Mouse (Mus musculus) olfactory bulb, adult 2 months (tissue): ENCODE measurements at regions not wholly inside any gene's neighbourhood (a gene's known extent, or its start where the extent isn't known, plus 50 kb on each side); places are given as distances from the start of the nearest gene placed in this dataset.

ENCODE experiments used
- H3K27ac ChIP-seq: fragments of 200-500 bp; 2 replicates; pipeline ENCODE4 v1.5.1; 2012; ENCODE audit warnings: low read depth, low read length; ENCODE audit not compliant: insufficient read depth
- H3K4me1 ChIP-seq: fragments of 200-500 bp; 2 replicates; pipeline ENCODE4 v1.6.1; 2012; ENCODE audit warnings: low read length; ENCODE audit not compliant: control insufficient read depth, insufficient read depth
- H3K4me3 ChIP-seq: fragments of 200-500 bp; 2 replicates; pipeline ENCODE4 v1.5.1; 2012; ENCODE audit warnings: mild to moderate bottlenecking, low read depth, low read length, moderate library complexity; ENCODE audit not compliant: insufficient read depth
- CTCF ChIP-seq: fragments of 200-500 bp; IDR thresholded peaks from 2 replicates; pipeline ENCODE4 v1.5.1; 2012; ENCODE audit warnings: low read depth, mild to moderate bottlenecking, low read length, moderate library complexity; ENCODE audit not compliant: insufficient read depth
- POLR2A ChIP-seq: fragments of 200-500 bp; IDR thresholded peaks from 2 replicates; pipeline ENCODE4 v1.6.1; 2012; ENCODE audit warnings: mild to moderate bottlenecking, low read depth, low read length, moderate library complexity; ENCODE audit not compliant: insufficient read depth
- WGBS: fragments of 180-500 bp; shearing (Covaris S2); methylation state at CpG from one replicate; pipeline ENCODE4 v1.1.7; 2018; 5-methylcytosine and 5-hydroxymethylcytosine counted together

DNA sequence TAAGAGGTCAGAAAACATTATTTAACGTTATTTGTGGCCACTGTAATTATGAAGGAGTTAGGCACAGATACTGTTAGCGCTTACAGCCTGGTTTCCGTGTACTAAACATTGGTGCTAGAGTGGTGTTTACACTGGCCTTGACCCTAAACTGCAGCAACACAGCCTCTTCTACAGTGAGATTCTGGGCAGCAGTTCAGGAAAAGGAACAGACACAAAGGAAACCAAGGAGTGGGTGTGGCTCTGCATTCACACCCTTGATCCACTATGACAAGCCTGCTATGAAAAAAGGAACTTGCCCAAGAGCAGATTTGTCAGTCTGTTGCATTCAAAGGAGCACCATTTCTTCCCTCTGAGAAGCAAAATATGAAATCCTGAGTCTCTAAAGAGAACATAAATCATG lies 356.7 kb downstream of the Bckdhb start:
- 43% methylated on average over 3 of the region's 3 CpGs for WGBS
- no peaks in the 10 kb centered on the region for H3K4me1 ChIP-seq
- no peak overlapping the region for H3K27ac ChIP-seq
- no peak for TF ChIP-seq CTCF
- TF ChIP-seq POLR2A = no peak
- no peak overlapping the region for H3K4me3 ChIP-seq

DNA sequence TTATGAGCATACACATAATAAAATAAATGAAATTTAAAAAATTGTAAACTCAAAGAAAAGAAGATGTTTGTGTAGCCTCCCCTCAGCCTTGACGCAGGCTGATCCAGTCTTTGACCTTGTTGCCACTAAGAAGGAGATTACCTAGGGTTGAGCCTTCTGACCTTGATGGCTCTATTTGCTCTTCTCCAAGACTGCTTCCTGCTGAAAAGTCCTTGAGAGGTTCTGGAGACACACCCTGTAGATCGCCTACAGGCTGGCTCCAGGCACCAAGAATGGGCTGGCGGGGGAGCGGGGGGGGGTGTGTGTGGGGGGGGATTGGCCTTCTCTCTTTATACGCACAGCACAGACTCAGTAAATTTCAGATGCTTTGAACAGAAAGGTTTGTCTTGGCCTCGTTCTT lies 358.4 kb downstream of the Bckdhb start:
- no peak for TF ChIP-seq POLR2A
- no peak for TF ChIP-seq CTCF
- H3K4me1 ChIP-seq = no peaks in the 10 kb centered on the region
- no peak overlapping the region for H3K27ac ChIP-seq
- WGBS = 90% methylated on average over 6 of the region's 6 CpGs
- no peak overlapping the region for H3K4me3 ChIP-seq

DNA sequence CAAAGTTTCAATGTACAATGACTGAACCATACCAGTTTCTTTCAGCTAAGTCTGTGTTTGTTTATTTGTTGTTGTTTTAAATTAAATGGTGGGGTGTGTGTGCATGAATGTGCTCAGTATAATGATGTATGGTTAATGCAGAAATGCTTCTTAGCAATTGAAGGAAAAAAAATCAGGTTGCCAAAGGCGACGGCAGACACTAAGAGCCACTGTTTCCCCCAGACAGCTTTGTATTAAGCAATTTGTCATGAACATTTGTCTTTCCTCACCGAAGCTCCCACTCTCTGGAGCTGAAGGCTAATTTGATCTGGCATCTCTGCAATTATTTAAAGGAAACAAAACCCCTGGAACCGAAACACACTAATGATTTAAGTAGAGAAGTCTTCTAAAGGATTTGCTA lies 360.7 kb downstream of the Bckdhb start:
- H3K4me1 ChIP-seq = no peaks in the 10 kb centered on the region
- no peak overlapping the region for H3K4me3 ChIP-seq
- TF ChIP-seq POLR2A (no peak), CTCF (no peak)
- 11% methylated on average over 4 of the region's 4 CpGs for whole genome bisulfite sequencing
- H3K27ac ChIP-seq = no peak overlapping the region

DNA sequence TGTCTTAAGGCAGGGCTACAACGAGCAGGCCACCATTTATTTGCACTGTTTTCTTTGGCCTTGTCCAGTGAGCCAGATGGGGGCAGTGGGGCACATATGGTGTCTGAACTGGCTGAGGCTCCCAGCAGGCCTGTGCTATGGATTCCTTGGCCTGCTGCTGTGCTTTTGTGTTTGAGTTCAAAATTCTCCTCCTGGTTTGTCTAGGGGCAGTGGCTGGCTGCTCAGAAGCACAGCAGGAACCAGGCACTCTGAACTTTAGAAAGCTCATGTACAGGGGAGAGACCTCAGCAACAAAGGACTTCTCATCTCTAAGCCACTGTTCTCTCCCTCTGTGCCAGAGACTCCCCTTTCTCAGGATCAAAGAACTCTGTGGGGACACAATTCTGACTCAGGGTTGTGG lies 370.9 kb downstream of the Bckdhb start:
- WGBS = 13% methylated on average over 1 of the region's 1 CpGs
- TF ChIP-seq POLR2A (no peak), CTCF (no peak)
- Histone ChIP-seq H3K4me3 (no peak overlapping the region), H3K27ac (no peak overlapping the region), H3K4me1 (no peaks in the 10 kb centered on the region)

DNA sequence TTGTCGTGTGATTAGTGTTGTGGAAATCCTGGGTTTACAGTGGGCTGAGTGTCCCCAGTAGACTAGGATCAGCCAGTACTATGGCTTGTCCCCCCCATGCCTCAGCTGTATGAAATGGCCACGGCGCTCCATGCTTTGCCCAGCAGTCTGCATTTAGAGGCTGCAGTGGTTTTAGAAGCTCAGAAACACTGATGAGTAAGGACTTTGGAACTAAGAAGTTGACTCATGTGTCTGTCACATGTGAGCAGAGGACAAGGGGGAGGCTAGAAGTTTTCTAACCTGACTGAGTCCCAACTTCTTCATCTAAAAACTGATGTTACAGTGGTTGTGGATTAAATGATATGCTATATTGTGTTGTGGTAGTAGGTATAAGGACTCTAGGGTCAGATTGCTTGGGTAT lies 371.5 kb downstream of the Bckdhb start:
- TF ChIP-seq CTCF (no peak), POLR2A (no peak)
- no peak overlapping the region for H3K4me3 ChIP-seq
- WGBS = 94% methylated on average over 3 of the region's 3 CpGs
- H3K27ac ChIP-seq = no peak overlapping the region
- no peaks in the 10 kb centered on the region for H3K4me1 ChIP-seq

DNA sequence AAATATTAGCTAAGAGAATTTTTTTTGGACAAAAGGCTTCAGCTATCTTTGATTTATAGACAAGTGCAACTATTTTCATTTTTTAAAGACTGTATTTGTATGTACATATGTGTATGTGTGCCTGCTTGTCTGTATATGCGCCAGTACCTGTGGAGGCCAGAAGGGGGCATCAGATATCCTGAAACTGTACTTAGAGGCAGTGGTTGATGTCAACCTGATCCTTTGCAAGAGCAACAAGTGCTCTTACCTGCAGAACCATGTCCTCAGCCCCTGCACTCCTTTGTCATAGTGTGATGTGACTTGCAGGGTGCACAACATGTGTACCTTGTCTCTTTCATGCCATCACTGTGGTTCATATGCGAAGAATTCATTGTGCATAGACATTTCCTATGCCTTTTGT lies 379.5 kb downstream of the Bckdhb start:
- Histone ChIP-seq H3K4me3 (no peak overlapping the region), H3K4me1 (no peaks in the 10 kb centered on the region), H3K27ac (no peak overlapping the region)
- WGBS = 94% methylated on average over 2 of the region's 2 CpGs
- TF ChIP-seq CTCF (no peak), POLR2A (no peak)

DNA sequence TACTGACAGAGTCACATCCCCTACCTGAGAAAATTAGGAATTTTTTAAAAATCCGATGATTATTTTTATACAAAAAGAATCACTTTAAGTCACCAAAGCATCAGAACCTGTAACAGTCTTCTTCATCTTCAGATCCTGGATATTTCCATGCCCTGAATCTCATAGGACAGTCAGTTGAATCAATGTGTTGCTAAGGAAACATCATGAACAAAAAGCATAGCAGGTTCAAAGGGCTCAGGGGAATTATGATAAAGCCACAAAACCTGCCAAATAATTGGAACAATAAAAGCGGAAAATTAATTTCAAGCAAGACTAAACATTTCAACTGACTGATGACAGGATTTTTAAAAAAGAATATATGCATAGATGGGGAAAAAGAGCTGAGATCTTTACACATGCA lies 393.9 kb downstream of the Bckdhb start:
- H3K4me1 ChIP-seq = no peaks in the 10 kb centered on the region
- TF ChIP-seq POLR2A (no peak), CTCF (no peak)
- H3K27ac ChIP-seq = no peak overlapping the region
- H3K4me3 ChIP-seq = no peak overlapping the region
- WGBS = 95% methylated on average over 2 of the region's 2 CpGs

DNA sequence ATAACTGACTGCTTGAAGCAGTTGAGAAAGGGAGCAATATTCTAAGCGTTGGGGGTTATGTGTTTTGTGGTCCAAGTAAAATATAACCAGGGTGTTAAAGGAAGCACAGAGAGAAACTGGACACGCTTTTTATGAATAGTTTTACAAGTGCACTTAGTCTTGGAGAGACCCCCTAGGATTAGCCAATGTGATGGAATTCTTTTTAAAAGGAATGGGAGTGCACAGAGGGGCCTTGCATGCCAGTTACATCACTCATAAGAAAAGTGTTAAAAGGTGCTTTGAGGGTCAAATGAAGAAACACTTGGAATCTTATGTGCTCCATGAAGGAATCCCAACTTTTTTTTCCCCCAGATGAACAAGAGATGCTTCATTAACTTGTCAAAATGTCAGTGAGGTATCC lies 394.4 kb downstream of the Bckdhb start:
- TF ChIP-seq POLR2A (no peak), CTCF (no peak)
- 74% methylated on average over 2 of the region's 2 CpGs for WGBS

DNA sequence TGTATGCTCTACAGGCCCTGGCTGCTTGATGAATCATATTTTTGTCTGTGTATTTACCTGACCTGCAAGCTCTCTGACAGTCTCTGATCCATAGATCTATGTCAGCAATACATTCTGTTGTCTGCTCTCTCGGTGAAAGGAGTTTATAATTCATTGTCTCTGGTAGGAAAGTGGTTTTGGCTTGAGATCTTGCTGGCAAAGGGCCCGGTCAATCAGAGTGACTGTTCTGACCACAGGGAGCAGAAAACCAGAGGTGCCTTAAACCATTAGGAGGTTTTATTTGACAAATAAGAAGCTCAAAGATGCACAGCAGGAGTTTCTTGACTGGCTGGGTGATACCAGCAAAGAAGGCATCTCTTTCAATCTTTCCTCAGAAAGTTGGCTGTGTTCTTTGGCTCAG lies 398.2 kb downstream of the Bckdhb start:
- TF ChIP-seq CTCF (no peak), POLR2A (no peak)
- H3K4me3 ChIP-seq = no peak overlapping the region
- WGBS = 66% methylated on average over 2 of the region's 2 CpGs
- H3K27ac ChIP-seq = no peak overlapping the region
- H3K4me1 ChIP-seq = no peaks in the 10 kb centered on the region

More for the DNA sequence above, 394.4 kb downstream of the Bckdhb start:
- no peak overlapping the region for H3K4me3 ChIP-seq
- no peaks in the 10 kb centered on the region for H3K4me1 ChIP-seq
- H3K27ac ChIP-seq = no peak overlapping the region

DNA sequence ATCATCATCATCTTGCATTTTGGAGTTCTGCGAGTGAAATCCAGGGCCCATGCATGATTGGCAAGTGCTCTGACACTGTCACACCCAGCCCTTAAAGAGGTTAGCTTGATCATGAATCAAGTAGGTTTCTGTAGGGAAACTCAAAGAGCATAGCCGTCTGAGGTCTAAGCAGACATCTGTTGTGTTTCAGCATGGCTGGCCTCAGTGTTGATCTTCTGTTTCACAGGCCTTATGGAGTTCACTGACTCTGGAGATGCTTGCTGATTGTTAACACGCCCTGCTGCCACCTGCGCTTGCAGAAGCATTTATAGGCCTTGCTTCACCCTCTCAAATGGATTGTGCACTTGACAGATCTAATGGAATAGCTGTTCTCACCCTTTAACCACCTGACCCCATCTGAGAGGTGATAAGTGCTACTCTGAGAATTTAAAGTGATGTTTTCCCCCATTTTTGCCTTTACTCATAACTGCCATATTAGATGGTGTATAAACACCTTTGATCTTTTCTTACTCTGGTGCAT lies 406.2 kb downstream of the Bckdhb start:
- Histone ChIP-seq H3K4me3 (no peak overlapping the region), H3K27ac (no peak overlapping the region), H3K4me1 (no peaks in the 10 kb centered on the region)
- no peak for TF ChIP-seq POLR2A
- no peak for TF ChIP-seq CTCF
- 91% methylated on average over 4 of the region's 4 CpGs for WGBS

DNA sequence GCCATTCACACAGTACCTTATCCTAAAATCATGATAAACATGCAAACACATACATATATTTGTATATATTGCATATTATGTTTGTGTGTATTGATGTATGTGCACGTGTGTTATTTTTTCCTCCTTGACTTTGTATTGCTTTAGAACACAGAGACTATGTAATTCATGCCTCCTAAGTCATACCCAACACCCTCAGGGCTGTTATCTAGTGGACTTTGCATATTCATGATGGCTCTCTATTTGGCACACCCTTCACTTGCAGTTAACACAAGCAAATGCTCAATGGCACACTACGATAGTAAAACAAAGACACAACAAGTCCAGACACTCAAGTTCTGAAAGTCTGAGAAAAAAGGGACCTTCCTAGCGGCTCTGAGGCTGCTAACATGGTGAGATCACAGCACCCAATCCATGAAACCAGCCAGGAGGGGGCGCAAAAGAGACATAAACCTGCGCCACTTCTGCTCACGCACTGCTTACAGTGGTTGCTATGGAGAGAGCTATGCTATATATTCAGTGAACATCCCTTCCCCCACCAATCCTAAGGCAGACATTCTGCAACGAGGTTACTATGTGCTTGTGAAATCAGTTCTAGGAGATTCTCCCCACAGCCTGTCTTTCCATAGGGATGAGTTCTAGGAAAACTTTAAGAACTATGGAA lies 418.6 kb downstream of the Bckdhb start:
- no peak overlapping the region for H3K27ac ChIP-seq
- TF ChIP-seq POLR2A = no peak
- TF ChIP-seq CTCF = no peak
- WGBS = 20% methylated on average over 7 of the region's 7 CpGs
- H3K4me3 ChIP-seq = no peak overlapping the region
- no peaks in the 10 kb centered on the region for H3K4me1 ChIP-seq
